Mouse (Mus musculus) ES-Bruce4 (cell line): ENCODE results near the gene Klhl26. TPM values are rescaled to one million over a fixed set of nuclear protein-coding genes. Genes with fewer than 3 reads are reported as not detected.

Source experiments
- H3K27ac ChIP-seq: 2 replicates; pipeline ENCODE4 v1.5.1; 2012; ENCODE audit warnings: low read length, inconsistent platforms; ENCODE audit not compliant: insufficient read depth
- H3K27me3 ChIP-seq: 2 replicates; pipeline ENCODE4 v1.6.1; 2012; ENCODE audit warnings: mild to moderate bottlenecking, low read length, inconsistent platforms; ENCODE audit not compliant: control insufficient read depth, poor library complexity, insufficient read depth, severe bottlenecking
- H3K36me3 ChIP-seq: 2 replicates; pipeline ENCODE4 v1.6.1; 2012; ENCODE audit warnings: inconsistent platforms, mild to moderate bottlenecking, low read length, moderate library complexity; ENCODE audit not compliant: control insufficient read depth, poor library complexity, insufficient read depth, severe bottlenecking
- H3K4me1 ChIP-seq: one replicate; pipeline ENCODE4 v1.8.1; 2011; ENCODE audit warnings: low read length; ENCODE audit not compliant: control insufficient read depth, insufficient read depth
- H3K4me3 ChIP-seq: 2 replicates; pipeline ENCODE4 v1.5.1; 2011; ENCODE audit warnings: low read depth, mild to moderate bottlenecking, low read length
- H3K9ac ChIP-seq: 2 replicates; pipeline ENCODE4 v1.6.1; 2012; ENCODE audit warnings: low read depth, mild to moderate bottlenecking, inconsistent platforms; ENCODE audit not compliant: poor library complexity, severe bottlenecking
- H3K9me3 ChIP-seq: replicated peaks from 2 replicates; pipeline ENCODE4 v1.6.1; 2012; ENCODE audit warnings: mild to moderate bottlenecking, low read length, inconsistent platforms; ENCODE audit not compliant: control insufficient read depth, poor library complexity, insufficient read depth, severe bottlenecking
- CTCF ChIP-seq: IDR thresholded peaks from one replicate; pipeline ENCODE4 v1.8.1; 2011; ENCODE audit warnings: low read depth, low read length
- EP300 ChIP-seq: IDR thresholded peaks from 2 replicates; pipeline ENCODE4 v1.6.1; 2011; ENCODE audit warnings: low read depth, low read length; ENCODE audit not compliant: insufficient read depth
- POLR2A ChIP-seq: IDR thresholded peaks from one replicate; pipeline ENCODE4 v1.8.1; 2011; ENCODE audit warnings: low read length; ENCODE audit not compliant: insufficient read depth
- polyA plus RNA-seq: library from polyadenylated mRNA; stranded (reverse); fragments of >200 nt; gene quantifications from 2 replicates; pipeline ENCODE4 v1.2.4, GENCODE M21; 2011; ENCODE audit warnings: low read depth; ENCODE audit not compliant: missing spikeins, insufficient read depth, insufficient read length

Klhl26 gene
- polyA plus RNA-seq, 1 experiment = 27.4 TPM

GRCm38 (mm10) chr8:70405189-70405588 is 71.6 kb downstream of the Klhl26 start:
- Histone ChIP-seq H3K27me3 (no peaks in the 10 kb centered on the region), H3K4me1 (no peaks in the 10 kb centered on the region), H3K27ac (no peak overlapping the region), H3K9me3 (no peaks in the 10 kb centered on the region), H3K4me3 (no peak overlapping the region), H3K9ac (no peak overlapping the region), H3K36me3 (no peaks in the 10 kb centered on the region)
- TF ChIP-seq EP300 (no peak), POLR2A (no peak), CTCF (no peak)

GRCm38 (mm10) chr8:70404212-70404611 is 72.6 kb downstream of the Klhl26 start:
- Histone ChIP-seq H3K27ac (no peak overlapping the region), H3K36me3 (no peaks in the 10 kb centered on the region)

More at GRCm38 (mm10) chr8:70404212-70404611, 72.6 kb downstream of the Klhl26 start:
- TF ChIP-seq POLR2A (no peak), CTCF (peak; percentile 56)
- no peaks in the 10 kb centered on the region for H3K27me3 ChIP-seq
- no peaks in the 10 kb centered on the region for H3K4me1 ChIP-seq
- no peak overlapping the region for H3K4me3 ChIP-seq
- no peak overlapping the region for H3K9ac ChIP-seq
- H3K9me3 ChIP-seq = no peaks in the 10 kb centered on the region

Other genes with a start within 250 kb of the Klhl26 start
- 46.0 and 47.2 TPM in 2 replicates for gene Sugp2, start 242.7 kb downstream of the Klhl26 start, polyA plus RNA-seq
- 5.7 and 11.8 TPM in 2 replicates for gene Armc6, start 242.5 kb downstream of the Klhl26 start, polyA plus RNA-seq
- 37.9 and 40.0 TPM in 2 replicates for gene Homer3, start 194.1 kb downstream of the Klhl26 start, polyA plus RNA-seq
- gene Ddx49, start 174.5 kb downstream of the Klhl26 start, polyA plus RNA-seq = 45.3 and 50.5 TPM in 2 replicates
- 115 and 117 TPM in 2 replicates for gene Cope, start 174.4 kb downstream of the Klhl26 start, polyA plus RNA-seq
- gene Cers1, start 161.2 kb downstream of the Klhl26 start, polyA plus RNA-seq = 3.4 and 3.8 TPM in 2 replicates
- gene Gdf1, start 147.2 kb downstream of the Klhl26 start, polyA plus RNA-seq = 1.0 TPM in 1 of 2 replicates, not detected in the other
- gene Upf1, start 123.7 kb downstream of the Klhl26 start, polyA plus RNA-seq = 46.3 and 50.1 TPM in 2 replicates
- gene Comp, start 103.4 kb downstream of the Klhl26 start, polyA plus RNA-seq = 1.4 and 2.0 TPM in 2 replicates
- 7.7 and 9.6 TPM in 2 replicates for gene Crtc1, start 37.4 kb downstream of the Klhl26 start, polyA plus RNA-seq
- gene Tmem59l, start 10.4 kb upstream of the Klhl26 start, polyA plus RNA-seq = 3.3 and 4.2 TPM in 2 replicates
- 6.1 and 7.5 TPM in 2 replicates for gene Crlf1, start 16.2 kb upstream of the Klhl26 start, polyA plus RNA-seq
- gene Rex1bd, start 29.8 kb upstream of the Klhl26 start, polyA plus RNA-seq = 40.0 and 43.7 TPM in 2 replicates
- gene Uba52, start 33.8 kb upstream of the Klhl26 start, polyA plus RNA-seq = 1,157 and 1,272 TPM in 2 replicates
- gene Fkbp8, start 50.8 kb upstream of the Klhl26 start, polyA plus RNA-seq = 80.5 and 87.3 TPM in 2 replicates
- gene Kxd1, start 51.0 kb upstream of the Klhl26 start, polyA plus RNA-seq = 57.4 and 63.5 TPM in 2 replicates
- 12.4 and 13.2 TPM in 2 replicates for gene Ell, start 62.5 kb upstream of the Klhl26 start, polyA plus RNA-seq
- gene Isyna1, start 117.4 kb upstream of the Klhl26 start, polyA plus RNA-seq = 61.5 and 72.3 TPM in 2 replicates
- gene Ssbp4, start 131.9 kb upstream of the Klhl26 start, polyA plus RNA-seq = 49.9 and 50.2 TPM in 2 replicates
- not detected in 2 replicates for gene Lrrc25, start 139.2 kb upstream of the Klhl26 start, polyA plus RNA-seq
- 1.9 and 2.1 TPM in 2 replicates for gene Gdf15, start 155.5 kb upstream of the Klhl26 start, polyA plus RNA-seq
- 30.2 and 44.4 TPM in 2 replicates for gene Pgpep1, start 183.4 kb upstream of the Klhl26 start, polyA plus RNA-seq
- 211 TPM in 2 replicates for gene Lsm4, start 196.3 kb upstream of the Klhl26 start, polyA plus RNA-seq
- gene Jund, start 222.0 kb upstream of the Klhl26 start, polyA plus RNA-seq = 56.6 and 66.4 TPM in 2 replicates
- gene Iqcn, start 226.5 kb upstream of the Klhl26 start, polyA plus RNA-seq = not detected in 2 replicates
- gene Gm3336, start 241.6 kb upstream of the Klhl26 start, polyA plus RNA-seq = 0.99 and 2.5 TPM in 2 replicates
- 1.9 and 2.3 TPM in 2 replicates for gene Pde4c, start 246.8 kb upstream of the Klhl26 start, polyA plus RNA-seq